Mouse (Mus musculus): Measurements from ENCODE around the gene Mybpc2.

DNA sequence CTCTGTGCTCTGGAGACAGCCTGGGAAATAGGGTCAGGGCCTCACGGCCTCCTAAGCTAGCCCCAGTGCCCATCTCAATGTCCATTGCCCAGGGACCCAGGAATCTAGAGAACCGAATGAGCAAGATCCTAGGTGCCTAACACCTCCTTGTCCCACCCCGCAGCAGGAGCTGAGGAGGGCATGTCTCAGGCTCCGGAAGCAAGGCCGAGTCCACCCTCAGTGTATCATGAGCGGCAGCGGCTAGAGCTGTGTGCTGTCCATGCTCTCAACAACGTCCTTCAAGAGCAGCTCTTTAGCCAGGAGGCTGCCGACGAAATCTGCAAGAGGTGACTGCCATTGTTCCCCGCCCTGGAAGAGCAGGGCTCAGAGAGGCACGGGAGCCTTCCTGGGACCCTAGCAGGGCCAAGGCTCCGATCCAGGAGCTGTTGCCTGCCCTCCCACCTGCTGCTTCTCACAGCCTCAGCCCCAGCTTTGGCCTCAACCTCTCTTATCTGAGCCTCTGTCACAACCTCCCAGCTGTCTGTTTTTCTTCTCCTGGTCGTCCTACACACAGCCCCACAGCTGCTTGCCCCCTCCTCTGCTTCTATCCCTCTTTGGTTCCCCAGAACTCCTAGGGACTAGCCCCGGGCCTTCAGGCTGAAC lies 55.7 kb downstream of the Mybpc2 start:
- TF ChIP-seq CTCF (IDR thresholded peaks at IDR 0.05; ENCODE audit: control insufficient read depth, insufficient read depth, insufficient read length) (no peak), MYOD1 (IDR thresholded peaks at IDR 0.05; ENCODE audit: control insufficient read depth, insufficient read length, low read depth) (no peak), USF1 (IDR thresholded peaks at IDR 0.05; ENCODE audit: low read depth) (no peak), MAX (IDR thresholded peaks at IDR 0.05) (no peak), CEBPB (IDR thresholded peaks at IDR 0.05; ENCODE audit: low read depth) (no peak), MYOG (IDR thresholded peaks at IDR 0.05; ENCODE audit: control insufficient read depth, extremely low read depth, insufficient read length) (no peak)
